Mouse (Mus musculus): ENCODE data around the gene Gpr149. TPM values are rescaled to one million over a fixed set of nuclear protein-coding genes. Genes with fewer than 3 reads are reported as not detected.

Gene Gpr149
- polyA plus RNA-seq, 1 experiment from 2014 or later: 3.8 TPM

Other genes starting within 250 kb of the Gpr149 start
- 46.6 and 49.5 TPM in 2 replicates for gene Dhx36, start 98.1 kb downstream of the Gpr149 start, polyA plus RNA-seq (2015; fragmentation: Nextera tagmentation; extraction: Ambion mirVana)